Mouse (Mus musculus) urinary bladder, postnatal 10 days (tissue): Measurements from ENCODE around the gene Atg7.

Experiments
- DNase-seq: peaks from one replicate; pipeline ENCODE4 v3.0.0; 2022; ENCODE audit warnings: low spot score

Gene Atg7

DNA sequence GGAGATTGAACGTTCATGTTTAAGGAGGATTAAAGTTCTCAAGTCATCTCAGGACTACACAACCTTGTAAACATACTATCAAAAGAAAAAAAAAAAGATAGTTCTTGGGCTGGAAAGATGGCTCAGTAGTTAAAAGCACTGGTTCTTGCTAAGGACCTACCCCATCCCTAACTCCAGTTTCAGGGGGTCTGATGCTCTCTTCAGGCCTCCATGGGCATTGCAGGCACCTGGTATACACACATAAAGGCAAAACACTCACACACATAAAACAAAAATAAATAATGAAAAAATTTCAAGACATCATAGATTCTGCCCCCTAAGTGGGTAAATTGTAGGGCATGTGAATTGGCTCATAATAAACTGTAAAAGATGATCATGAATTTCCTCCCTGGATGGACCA is 42.5 kb downstream of the Atg7 start:
- no peak for DNase-seq

GRCm38 (mm10) chr6:114687035-114687434 is 44.1 kb downstream of the Atg7 start:
- DNase-seq, result no peak

DNA sequence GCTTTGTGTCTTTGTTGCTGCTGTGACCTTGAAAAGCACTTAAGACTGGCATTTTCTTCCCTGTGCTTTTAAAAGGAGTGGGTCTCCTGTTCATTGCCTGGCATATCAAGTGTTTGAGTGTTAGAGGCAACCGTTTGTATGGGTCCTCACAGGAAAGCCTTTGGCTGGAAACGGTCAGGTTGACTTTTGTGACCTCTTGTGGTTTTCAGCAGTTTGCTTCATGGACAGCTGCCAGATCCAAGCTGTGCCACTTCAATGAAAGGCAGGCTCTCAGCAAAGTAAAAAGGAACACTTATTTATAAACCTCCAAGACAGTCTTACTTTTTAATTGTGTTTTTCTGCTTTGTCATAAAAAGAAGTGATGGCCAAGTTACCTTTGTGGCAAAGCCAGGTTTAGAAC is 47.8 kb downstream of the Atg7 start:
- no peak for DNase-seq

- no peak for DNase-seq
Observed at GRCm38 (mm10) chr6:114691530-114691929, 48.6 kb downstream of the Atg7 start.

DNA sequence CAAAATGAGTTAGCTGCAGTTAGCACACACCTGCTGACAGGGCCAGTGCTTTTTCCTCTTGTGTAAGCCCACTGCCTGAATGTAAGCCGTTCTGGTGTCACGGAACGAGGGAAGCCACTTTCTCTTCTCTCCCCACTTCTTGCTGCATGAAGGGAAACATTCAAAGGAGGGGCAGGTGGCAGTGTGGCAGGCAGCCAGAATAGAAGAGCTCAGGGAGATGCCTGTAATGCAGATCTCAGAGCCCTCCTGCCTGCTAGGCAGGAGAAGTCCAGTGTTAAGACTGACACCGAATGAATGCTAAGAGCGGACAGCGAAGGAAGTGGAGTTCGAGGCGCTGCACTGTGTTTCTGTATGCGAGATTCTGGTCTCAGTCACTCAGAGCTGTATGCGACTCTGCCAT is 49.8 kb downstream of the Atg7 start:
- no peak for DNase-seq

DNA sequence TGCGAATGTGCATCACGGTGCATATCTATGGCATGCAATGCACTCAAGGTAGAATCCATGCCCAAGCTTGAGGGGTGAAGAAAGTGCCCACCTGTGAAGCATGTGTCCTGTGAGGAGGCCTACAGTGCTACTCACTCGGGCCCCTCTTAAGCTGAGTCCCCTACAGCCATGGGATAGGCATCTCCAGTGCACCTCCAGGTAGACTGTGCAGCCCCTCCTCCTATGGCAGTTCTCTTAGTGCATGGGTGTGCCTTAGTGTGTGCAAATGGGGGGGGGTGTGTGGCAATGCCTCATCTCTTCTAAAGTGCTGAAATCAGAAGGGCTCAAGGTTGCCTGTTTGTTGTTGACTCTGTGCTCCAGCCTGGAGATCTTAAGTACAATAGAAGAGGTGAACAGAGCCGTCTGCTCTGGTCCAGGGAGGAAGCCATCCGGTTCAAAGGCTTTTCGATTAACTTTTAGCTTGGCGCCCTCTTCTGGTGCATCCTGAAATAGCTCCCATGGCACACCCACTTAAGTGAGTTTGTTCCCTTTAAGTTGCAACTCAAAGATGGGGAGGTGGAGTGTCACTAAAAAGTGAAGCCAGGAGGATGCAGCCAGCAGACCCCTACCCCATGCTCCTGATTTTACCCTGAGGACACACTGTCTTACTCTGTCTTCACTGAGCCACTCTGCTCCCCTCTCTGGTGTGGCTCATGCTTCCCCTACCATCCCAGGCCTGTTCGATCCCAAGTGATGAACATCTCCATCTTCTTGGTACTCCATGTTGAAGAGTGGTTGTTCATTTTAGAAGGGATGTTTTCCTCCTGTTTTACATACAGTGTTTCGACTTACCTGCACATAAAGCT is 55.0 kb downstream of the Atg7 start:
- peak; percentile 40 for DNase-seq

DNA sequence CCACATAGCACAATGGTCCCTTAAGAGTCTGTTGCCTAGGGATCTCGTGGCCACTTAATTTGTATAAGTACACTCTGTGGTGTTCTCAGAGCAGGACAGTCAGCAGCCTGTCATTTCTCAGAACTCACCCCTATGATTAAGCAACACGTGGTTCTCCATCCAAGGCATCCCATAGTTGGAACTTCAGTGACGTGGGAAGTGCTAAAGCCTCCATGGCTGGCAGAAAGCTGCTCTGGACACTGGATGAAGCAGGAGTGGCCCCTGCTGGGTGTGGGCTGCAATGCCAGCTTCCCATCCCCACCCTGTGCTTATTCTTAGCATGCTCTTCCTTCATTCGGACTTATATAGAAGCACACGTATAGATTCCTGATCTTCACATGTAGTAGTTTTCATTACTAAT is 55.7 kb downstream of the Atg7 start:
- DNase-seq, result no peak

- DNase-seq, result no peak
Observed at GRCm38 (mm10) chr6:114700704-114701103, 57.8 kb downstream of the Atg7 start.

- no peak for DNase-seq
Observed at GRCm38 (mm10) chr6:114707032-114707431, 64.1 kb downstream of the Atg7 start.

DNA sequence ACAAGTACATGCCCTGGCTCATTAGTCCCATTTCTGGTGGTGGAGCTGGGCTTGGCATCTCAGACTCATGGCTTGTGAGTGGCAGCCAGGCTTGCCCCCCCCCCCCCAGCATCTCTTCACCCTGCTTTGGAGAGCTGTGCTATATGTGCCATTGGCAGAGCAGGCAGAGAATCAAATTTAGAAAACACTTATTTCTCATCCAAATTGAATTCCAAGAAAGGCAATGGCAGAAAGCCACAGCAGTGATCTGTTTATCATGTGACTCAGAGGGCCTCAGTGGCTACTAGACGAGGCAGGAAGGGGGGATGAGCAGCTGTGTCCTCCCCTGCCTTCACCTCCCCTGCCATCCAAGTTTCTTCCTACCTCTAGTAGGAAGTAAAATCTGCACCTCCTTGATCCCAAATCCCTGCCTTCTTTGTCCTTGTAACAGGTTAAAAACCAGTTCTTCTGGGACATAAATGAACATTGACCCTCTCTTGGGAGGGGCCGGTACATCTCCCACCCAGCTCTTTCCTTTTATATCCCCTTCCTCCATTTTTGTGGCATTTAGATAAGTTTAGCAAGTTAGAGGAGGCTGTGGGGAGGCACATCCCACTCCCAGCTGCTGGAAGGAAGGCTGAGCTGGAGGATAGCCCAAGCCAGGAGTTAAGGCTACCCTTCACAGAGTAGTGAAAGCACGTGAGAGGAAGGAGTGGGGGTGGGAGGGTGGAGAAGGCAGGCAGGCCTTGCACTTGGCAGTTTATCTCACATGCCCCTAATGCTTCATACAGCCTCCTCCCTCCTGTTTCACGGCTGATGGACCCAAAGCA is 69.5 kb downstream of the Atg7 start:
- DNase-seq, result no peak

DNA sequence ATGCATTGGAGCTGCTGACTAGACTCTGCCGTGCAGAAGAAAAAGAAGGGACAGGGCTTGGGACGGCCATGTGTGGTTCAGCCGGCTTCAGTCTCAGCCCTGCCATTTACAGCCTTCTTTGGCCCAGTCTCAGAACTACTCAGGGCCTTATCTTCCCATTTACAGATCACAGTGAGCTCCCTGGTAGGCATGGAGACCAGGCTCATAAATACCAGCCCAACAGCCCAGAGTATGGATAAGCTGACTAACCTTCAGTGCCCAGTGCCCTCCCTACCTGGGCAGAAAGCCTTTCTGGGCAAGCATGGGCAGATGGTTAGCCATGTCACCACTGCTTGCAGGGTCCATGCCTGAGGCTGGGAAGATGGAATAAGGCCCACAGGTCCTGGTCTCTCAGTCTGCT is 70.6 kb downstream of the Atg7 start:
- no peak for DNase-seq

- no peak for DNase-seq
Observed at GRCm38 (mm10) chr6:114714654-114715053, 71.8 kb downstream of the Atg7 start.

- DNase-seq, result no peak
Observed at GRCm38 (mm10) chr6:114715289-114716030, 72.6 kb downstream of the Atg7 start.

- DNase-seq, result no peak
Observed at GRCm38 (mm10) chr6:114719100-114719499, 76.2 kb downstream of the Atg7 start.

- no peak for DNase-seq
Observed at GRCm38 (mm10) chr6:114719665-114720064, 76.8 kb downstream of the Atg7 start.

DNA sequence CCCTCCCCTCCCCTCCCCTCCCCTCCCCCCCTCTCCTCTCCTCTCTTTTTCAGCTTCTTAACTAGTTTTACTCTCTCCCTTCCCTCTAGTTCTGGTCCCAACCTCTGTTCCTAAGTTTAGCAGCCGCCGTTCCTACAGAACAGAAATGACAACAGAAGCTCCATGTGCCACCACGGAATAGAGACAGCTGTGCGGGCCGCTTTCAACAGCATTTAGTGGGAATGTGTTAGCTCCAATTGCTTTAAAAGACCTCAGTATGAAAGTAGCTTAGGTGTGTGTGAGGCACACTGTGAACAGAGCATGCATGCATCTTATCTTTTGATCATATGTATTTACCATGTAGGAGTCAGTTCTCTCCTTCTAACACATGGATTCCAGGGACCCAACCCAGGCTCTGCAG is 79.1 kb downstream of the Atg7 start:
- DNase-seq, result no peak

- DNase-seq, result no peak
Observed at GRCm38 (mm10) chr6:114723925-114724324, 81.0 kb downstream of the Atg7 start.

- no peak for DNase-seq
Observed at GRCm38 (mm10) chr6:114724351-114724750, 81.5 kb downstream of the Atg7 start.

DNA sequence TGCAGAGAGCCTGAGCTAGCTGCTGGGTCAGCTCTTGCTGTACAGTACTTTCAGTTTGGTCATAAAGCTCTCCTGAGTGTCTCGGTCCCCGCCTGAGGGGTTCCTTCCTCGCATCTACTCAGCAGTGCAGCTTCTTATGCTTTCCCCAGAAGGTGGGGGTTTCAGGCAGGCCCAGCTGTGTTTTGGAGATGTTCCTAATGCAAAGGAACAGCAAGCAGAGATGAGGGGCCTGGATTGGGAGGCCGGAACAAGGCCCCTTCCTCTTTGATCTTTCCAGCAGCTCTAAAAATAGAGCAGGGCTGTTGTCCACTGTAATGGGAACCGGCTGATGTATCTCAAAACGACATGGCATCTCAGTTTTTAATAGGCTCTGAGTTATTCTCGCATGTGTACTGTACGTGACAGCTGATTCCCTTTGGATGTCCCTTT is 82.3 kb downstream of the Atg7 start:
- DNase-seq, result no peak

DNA sequence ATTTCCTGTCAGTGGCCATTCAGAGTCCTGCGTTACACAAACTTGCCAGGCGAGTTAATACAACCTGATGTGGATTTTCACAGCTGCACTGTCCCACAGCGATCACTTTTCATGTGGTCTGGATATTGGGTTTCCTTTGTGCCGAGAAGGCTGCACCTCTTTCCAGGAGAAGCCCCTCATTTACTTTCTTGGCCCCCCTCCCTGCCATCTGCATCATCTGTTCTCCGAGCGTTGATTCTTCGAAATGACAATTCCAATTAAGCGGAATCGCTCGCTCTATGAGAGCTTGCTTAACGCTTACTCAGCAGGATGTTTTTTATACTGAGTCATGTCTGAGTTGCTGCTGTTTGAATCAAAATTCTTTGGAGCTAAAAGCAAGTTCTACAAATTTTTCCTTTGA is 83.8 kb downstream of the Atg7 start:
- no peak for DNase-seq

DNA sequence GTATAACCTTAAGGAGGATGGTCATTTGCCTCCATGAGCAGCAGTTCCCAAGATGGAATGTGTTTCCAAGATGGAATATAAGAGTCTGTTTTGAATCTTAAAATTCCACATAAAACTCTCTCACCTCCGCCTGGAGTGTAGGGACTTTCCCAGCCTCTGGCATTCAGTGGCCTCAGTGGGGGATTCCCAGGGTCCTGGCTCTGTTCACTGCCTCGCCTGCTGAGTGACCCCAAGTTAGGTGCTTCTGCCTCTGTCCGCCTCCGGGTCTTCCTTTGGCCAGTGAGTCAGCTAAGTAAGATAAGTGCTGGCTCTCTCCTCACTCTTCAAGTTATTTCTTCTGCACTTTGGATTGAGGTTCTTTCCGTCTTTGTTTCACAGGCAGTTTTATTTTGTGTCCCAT is 90.3 kb downstream of the Atg7 start:
- no peak for DNase-seq

- DNase-seq, result no peak
Observed at GRCm38 (mm10) chr6:114733681-114734080, 90.8 kb downstream of the Atg7 start.

DNA sequence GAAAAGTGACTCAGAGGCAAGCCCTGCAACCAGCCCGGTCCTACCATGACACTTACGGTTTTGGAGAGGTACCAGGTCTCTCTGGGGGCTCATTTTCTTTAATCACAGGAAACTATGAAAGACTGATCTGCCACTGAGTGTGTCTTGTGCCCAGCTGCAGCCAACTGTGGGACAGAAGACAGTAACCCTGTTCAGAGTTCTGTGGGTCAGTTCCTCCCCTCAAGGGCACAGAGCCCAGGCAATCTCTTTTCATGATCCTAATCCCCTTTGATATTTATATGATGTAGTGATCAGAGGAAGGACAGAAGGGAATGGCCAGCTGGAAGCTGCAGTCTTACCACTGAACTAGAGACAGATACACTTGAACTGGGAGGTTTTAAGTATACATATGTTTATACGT is 92.2 kb downstream of the Atg7 start:
- DNase-seq, result no peak
